Mouse (Mus musculus) layer of hippocampus, postnatal 36 days (tissue): Measurements from ENCODE around the gene Ccnd1. TPM values are rescaled to one million over a fixed set of nuclear protein-coding genes. Genes with fewer than 3 reads are reported as not detected.
"Not testable (repeated sequence)": the region's sequence is repeated elsewhere in the genome, so short reads cannot be mapped to it uniquely, and the experiment has no call there.

Experiments used
- DNase-seq, 2 experiments: peaks; one replicate each; pipeline ENCODE4 v3.0.0; 2022
- total RNA-seq, 2 experiments: library from RNA; stranded (reverse); gene quantifications; 2 replicates each; pipeline ENCODE4 v1.2.3; 2021

Gene Ccnd1
- total RNA-seq, 2 experiments from 2014 or later: 50.8 to 53.9 TPM

- DNase-seq: no peak
Measured at GRCm38 (mm10) chr7:144906708-144907397, 32.9 kb downstream of the Ccnd1 start.

- DNase-seq: not testable (repeated sequence)
Measured at GRCm38 (mm10) chr7:144905514-144905913, 34.2 kb downstream of the Ccnd1 start.

DNA sequence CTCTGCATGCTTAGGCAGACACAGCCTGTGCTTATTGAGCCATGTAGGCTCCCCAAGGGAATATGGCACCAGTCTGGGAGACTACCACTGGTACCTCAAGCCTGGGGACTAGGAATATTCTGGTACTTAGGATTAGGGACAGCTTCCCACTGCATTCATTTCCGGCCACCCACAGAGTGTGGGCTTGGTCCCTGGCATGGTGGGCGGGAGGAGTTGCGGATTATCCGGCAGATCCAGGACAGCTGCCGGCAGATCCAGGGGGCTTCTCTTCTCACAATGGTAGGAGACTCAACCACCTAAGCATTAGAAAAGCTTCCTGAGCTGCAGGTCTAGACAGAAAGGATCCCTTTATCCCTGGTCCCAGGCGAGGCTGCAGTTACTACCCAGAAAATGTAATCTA is 41.2 kb downstream of the Ccnd1 start:
- DNase-seq: no peak

- no peak for DNase-seq
Measured at GRCm38 (mm10) chr7:144896294-144897218, 43.2 kb downstream of the Ccnd1 start, which contains the start of gene Fgf15. Gene Fgf15, plus strand, starts transcription at chr7:144896531.

DNA sequence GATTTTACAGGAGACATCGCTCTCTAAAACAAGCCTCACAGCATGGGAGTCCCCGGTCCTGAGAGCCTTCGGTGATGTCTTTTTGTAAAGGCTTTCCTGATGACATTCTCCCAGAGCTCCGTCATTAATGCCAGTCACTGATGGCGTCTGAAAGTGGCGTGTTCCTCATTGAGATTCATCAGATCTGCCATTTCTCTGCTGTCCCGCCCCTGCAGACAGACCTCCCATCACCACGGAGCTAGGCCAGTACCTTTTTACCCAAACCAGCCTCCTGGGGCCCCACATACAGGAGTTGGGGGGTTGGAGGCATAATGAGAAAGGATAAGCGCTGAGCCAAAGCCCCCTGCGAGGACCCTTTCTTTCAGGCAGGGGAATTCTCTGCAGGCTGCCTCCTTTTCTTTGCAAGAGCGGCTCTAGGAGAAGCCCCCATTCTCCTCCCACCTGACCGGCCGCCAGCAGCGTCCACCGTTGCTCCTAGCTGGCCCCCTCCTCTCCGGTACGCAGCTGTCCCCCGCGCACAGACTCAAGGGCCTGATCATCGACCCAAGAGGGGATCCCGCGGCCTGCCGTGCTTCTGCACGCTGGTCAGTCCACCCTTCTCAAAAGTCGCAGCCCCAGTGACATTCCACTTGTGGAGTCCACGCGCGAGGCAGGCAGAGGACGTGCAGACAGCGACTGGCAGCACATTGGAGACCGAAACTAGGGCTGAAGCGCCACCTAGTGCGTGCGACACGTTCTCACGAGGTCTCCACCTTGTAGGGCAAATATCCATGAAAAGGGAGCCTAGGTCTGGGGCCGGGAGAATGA is 44.2 kb downstream of the Ccnd1 start:
- DNase-seq: peak; percentile 65 to 70

DNA sequence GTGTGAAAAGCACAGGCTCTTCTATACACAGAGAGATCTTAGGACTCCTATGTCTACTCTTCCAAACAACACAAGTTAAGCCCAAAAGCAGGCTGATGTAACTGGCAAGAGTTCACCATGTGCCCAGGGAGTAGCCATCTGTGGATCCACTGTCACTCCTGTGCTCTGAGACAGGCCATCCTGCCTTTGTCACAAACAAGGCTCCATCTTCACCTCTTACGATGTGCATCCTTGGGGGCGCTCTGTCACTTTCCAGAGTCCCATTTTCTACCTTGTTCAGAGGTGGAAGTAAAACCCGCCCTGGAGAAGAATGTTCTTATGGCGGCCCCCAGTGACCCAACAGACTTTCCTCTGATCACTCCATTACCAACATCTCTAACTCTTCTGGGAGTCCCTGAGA is 45.0 kb downstream of the Ccnd1 start:
- no peak for DNase-seq

DNA sequence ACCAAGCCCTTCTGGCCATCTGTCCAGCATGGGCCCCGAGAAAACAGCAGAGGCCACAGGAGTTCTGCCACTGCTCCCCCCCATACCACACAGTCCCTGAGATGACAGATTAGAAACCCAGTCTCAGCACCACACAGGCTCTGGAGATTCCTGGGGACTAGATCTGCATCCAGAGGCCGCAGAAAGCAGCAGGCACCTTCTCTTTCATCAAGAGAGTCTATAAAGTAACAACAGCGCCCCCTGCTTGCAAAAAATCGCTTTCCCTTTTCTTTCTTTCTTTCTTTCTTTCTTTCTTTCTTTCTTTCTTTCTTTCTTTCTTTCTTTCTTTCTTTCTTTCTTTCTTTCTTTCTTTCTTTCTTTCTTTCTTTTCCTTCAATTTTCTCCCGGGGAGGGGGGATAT is 45.5 kb downstream of the Ccnd1 start:
- DNase-seq: no peak

DNA sequence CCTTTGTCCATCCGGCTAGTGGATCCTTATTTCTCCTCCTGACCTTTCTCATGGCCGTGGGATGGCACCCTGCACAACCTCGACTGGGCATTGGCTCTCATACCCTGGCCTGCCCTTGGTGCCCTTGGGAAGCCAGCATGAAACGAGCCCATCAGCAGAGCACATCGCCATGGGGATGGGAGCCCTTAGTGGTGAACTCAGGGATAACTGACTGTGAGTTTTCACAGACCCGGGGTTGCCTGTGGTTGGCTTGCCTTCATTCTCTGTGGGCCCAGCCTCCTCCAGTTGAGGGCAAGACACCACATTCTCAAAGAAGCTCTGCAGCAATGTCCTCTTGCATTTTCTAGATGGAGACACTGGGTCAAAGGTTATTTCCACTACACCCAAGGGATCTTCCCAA is 47.4 kb downstream of the Ccnd1 start:
- DNase-seq: no peak

GRCm38 (mm10) chr7:144891863-144892262 is 47.9 kb downstream of the Ccnd1 start:
- no peak for DNase-seq

DNA sequence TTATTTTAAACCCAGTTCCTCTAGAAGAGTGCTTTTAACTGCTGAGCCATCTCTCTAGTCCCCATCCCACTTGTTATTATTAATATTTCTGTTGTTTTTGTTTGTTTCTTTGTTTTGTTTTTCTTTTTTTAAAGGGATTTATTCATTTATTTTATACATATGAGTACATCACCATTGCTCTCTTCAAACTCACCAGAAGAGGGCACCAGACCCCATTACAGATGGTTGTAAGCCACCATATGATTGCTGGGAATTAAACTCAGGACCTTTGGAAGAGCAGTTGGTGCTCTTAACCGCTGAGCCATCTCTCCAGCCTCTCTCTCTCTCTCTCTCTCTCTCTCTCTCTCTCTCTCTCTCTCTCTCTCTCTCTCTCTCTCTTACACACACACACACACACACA is 49.1 kb downstream of the Ccnd1 start:
- not testable (repeated sequence) for DNase-seq

DNA sequence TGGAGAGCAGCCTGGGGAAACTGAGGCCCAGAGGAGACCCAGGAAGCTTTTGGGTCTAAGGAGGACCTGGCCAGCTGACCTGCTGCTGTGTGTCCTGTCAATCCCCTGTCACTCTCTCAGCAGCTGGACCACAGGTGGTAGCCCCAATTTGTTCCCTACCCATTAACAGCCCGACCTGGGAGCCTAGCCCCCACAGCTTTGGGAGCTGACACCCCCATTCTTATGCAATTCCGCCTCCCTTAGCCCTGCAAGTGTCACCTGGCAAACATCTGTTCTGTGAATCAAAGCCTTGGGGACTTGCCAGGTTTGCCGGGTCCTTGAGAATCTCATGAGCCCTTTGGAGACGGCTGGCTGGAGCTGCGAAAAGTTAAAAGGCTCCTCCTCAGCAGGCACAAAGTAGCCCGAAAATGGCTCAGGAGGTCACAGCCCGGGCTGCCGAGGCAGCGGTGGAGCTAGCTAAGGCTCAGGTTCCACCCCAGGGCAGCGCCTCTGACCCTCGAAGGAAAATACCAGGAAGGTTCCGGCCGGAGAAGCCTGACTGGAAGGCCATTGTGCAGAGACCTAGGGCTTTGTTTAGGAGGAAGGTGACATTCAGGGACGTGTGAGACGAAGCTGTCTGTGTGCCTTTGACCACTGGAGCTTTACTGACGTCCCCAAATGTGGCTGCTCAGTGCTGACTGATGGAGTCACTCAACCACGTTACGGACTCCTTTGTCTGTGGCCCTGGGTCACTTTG is 51.0 kb downstream of the Ccnd1 start:
- no peak for DNase-seq

DNA sequence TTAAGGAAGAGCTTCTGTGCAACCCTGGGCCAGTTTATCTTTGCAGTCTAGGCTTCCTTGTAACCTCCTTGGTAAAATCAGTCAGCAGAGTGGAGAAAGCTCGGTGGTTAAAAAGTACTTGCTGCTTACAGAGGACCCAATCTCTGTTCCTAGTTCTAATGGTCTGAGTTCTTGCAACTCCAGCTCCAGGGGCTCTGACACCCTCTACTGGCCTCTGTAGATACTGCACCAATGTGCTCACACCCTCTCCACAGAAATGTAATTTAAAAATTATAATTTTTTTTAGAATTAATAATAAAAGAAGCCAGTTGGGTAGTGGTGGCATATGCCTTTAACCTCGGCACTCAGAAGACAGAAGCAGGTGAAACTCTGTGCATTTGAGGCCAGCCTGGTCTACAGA is 52.1 kb downstream of the Ccnd1 start:
- DNase-seq: no peak

GRCm38 (mm10) chr7:144883106-144883505 is 56.6 kb downstream of the Ccnd1 start:
- DNase-seq: no peak

Other genes with a start within 250 kb of the Ccnd1 start
- gene Ano1, start 188.0 kb downstream of the Ccnd1 start, total RNA-seq: 1 to 10 TPM; 2.5 to 2.6 TPM
- gene Fgf3, start 101.8 kb downstream of the Ccnd1 start, total RNA-seq: not detected
- not detected for gene Fgf4, start 92.6 kb downstream of the Ccnd1 start, total RNA-seq
- not detected for gene Fgf15, start 43.4 kb downstream of the Ccnd1 start, total RNA-seq
- 10 to 100 TPM; 26.2 TPM for gene LTO1, start 24.8 kb downstream of the Ccnd1 start, total RNA-seq